13 mouse cellular contexts compared by ENCODE assay signal in the genomic region with DNA sequence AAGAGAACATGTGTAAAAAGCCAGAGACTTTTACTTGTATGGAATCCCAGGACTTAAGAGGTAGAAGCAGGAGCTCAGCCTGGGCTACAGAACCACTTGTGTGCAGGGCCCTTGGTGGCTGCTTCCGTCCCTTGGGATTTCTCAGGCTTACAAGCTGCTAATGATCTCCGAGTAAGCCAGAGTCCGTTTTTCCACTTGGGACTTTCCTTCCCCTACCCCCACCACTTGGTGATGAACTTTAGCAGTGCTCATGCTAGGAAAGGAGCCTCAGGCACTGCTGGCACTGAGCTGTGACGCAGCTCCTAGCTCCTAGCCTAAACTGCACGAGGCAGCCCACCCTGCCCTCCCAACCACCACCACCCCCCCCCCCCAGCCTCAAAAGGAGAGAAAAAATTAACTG. TPM values are rescaled to one million over a fixed set of nuclear protein-coding genes. Genes with fewer than 3 reads are reported as not detected.
"Had no signal": no experiment of that assay in that cellular context is flagged by ENCODE, and none has a peak within 500 bp of the region (broad histone marks: within the 10 kb centered on the region; RNA-seq: fewer than 3 reads in every experiment).

No protein-coding gene starts in this region.

- DNase-seq: left cerebral cortex, postnatal 4 days; right cerebral cortex, adult 18-20 months; right cerebral cortex, postnatal 25 days; thymus, postnatal 4 days had no signal

- H3K4me2 ChIP-seq: lung, embryonic 15.5 days; midbrain, embryonic 12.5 days; neural tube, embryonic 15.5 days had no signal

- H3K4me1 ChIP-seq: lung, embryonic 15.5 days; midbrain, embryonic 12.5 days; neural tube, embryonic 15.5 days had no signal

- H3K27ac ChIP-seq: layer of hippocampus, adult 2 months; lung, embryonic 15.5 days; midbrain, embryonic 12.5 days; neural tube, embryonic 15.5 days; stomach, postnatal 0 days had no signal

- H3K9ac ChIP-seq: lung, embryonic 15.5 days; midbrain, embryonic 12.5 days; neural tube, embryonic 15.5 days had no signal

- ATAC-seq: inflammation-experienced regulatory T-cells, adult 6 months; intestine, postnatal 0 days; midbrain, embryonic 16.5 days had no signal

- H3K4me3 ChIP-seq: layer of hippocampus, adult 2 months; lung, embryonic 15.5 days; midbrain, embryonic 12.5 days; neural tube, embryonic 15.5 days had no signal

- H3K9me3 ChIP-seq: lung, embryonic 15.5 days; midbrain, embryonic 12.5 days; neural tube, embryonic 15.5 days had no signal

- H3K27me3 ChIP-seq: lung, embryonic 15.5 days; midbrain, embryonic 12.5 days; neural tube, embryonic 15.5 days had no signal

RNA-seq across cellular contexts. Expression of gene Slc25a18, which starts 17.3 kb away (rescaled TPM):
- total RNA-seq: megakaryocyte-erythroid progenitor cell, adult 5-6 weeks had no signal
- polyA plus RNA-seq: intestine, postnatal 0 days; lung, embryonic 15.5 days had no signal
